Mouse (Mus musculus): Measurements from ENCODE around the gene Fras1. TPM values are rescaled to one million over a fixed set of nuclear protein-coding genes. Genes with fewer than 3 reads are reported as not detected.

Fras1 gene
- total and polyA plus RNA-seq, 3 experiments: 2.1 to 5.8 (median 5.4) TPM

GRCm38 (mm10) chr5:96452027-96452426 lies 78.3 kb downstream of the Fras1 start:
- in situ Hi-C loops (cut with MboI; ENCODE audit: low pct_ligation_motif_present, low pct_unique_long_range_greater_than_20kb, low sequenced_read_pairs): no loop called here
- no peak overlapping the region for H3K27ac ChIP-seq (ENCODE audit: insufficient read depth, low read depth)
- peaks cover 5 to 53% of the 10 kb centered on the region in 2 experiments; a peak in 3 of 4 replicates for H3K4me1 ChIP-seq (ENCODE audit: control insufficient read depth in 1 of 2, insufficient read depth in 2 of 2)
- H3K9me3 ChIP-seq (replicated peaks; ENCODE audit: low read length): no peaks in the 10 kb centered on the region
- H3K4me3 ChIP-seq (replicated peaks in 1 of 3; ENCODE audit: low read depth in 2 of 3, low read length in 2 of 3, poor library complexity in 1 of 3): no peak overlapping the region
- no peaks in the 10 kb centered on the region for H3K79me2 ChIP-seq (replicated peaks; ENCODE audit: control insufficient read depth, extremely low read depth, insufficient read depth, poor library complexity, severe bottlenecking)
- H3K27me3 ChIP-seq (replicated peaks): no peaks in the 10 kb centered on the region
- peaks cover 0 to under 1% of the 10 kb centered on the region in 2 experiments for H3K36me3 ChIP-seq (replicated peaks in 1 of 2; ENCODE audit: control insufficient read depth in 1 of 2, insufficient read depth in 1 of 2, low read length in 1 of 2)
- dilution Hi-C loops (cut with MboI; ENCODE audit: extremely low pct_ligation_motif_present, extremely low pct_unique_long_range_greater_than_20kb, low sequenced_read_pairs): no loop called here
- no peak overlapping the region for H3K9ac ChIP-seq (ENCODE audit: insufficient read depth, low read depth)
- no peak for DNase-seq (ENCODE audit: extremely low read depth)
- TF ChIP-seq ZNF384 (IDR thresholded peaks at IDR 0.05; ENCODE audit: low read depth, low read length) (no peak), SIN3A (IDR thresholded peaks at IDR 0.05; ENCODE audit: low read length) (no peak), USF2 (conservative IDR thresholded peaks at IDR 0.05; ENCODE audit: low read depth, low read length) (no peak)
- no peak overlapping the region for H3K4me2 ChIP-seq (ENCODE audit: insufficient read depth, low read depth, poor library complexity, severe bottlenecking)

GRCm38 (mm10) chr5:96453386-96453785 lies 79.6 kb downstream of the Fras1 start:
- in situ Hi-C loops (cut with MboI; ENCODE audit: low pct_ligation_motif_present, low pct_unique_long_range_greater_than_20kb, low sequenced_read_pairs): no loop called here

GRCm38 (mm10) chr5:96454422-96454821 lies 80.7 kb downstream of the Fras1 start:
- H3K27me3 ChIP-seq (replicated peaks): no peaks in the 10 kb centered on the region
- in situ Hi-C loops (cut with MboI; ENCODE audit: low pct_ligation_motif_present, low pct_unique_long_range_greater_than_20kb, low sequenced_read_pairs) (no loop called here), dilution Hi-C loops (cut with MboI; ENCODE audit: extremely low pct_ligation_motif_present, extremely low pct_unique_long_range_greater_than_20kb, low sequenced_read_pairs) (no loop called here)
- no peak overlapping the region for H3K4me3 ChIP-seq (replicated peaks in 1 of 3; ENCODE audit: low read depth in 2 of 3, low read length in 2 of 3, poor library complexity in 1 of 3)
- TF ChIP-seq NRF1 (IDR thresholded peaks at IDR 0.05; ENCODE audit: low read depth, low read length): no peak
- no peak for TF ChIP-seq HCFC1 (IDR thresholded peaks at IDR 0.05; ENCODE audit: low read depth, low read length)
- TF ChIP-seq BHLHE40 (IDR thresholded peaks at IDR 0.05; ENCODE audit: low read depth, low read length): no peak
- no peak for TF ChIP-seq SIN3A (IDR thresholded peaks at IDR 0.05; ENCODE audit: low read length)
- TF ChIP-seq ELF1 (IDR thresholded peaks at IDR 0.05; ENCODE audit: low read depth, low read length): no peak
- no peak for TF ChIP-seq MAFK (IDR thresholded peaks at IDR 0.05; ENCODE audit: insufficient replicate concordance, low read length)
- TF ChIP-seq ZKSCAN1 (IDR thresholded peaks at IDR 0.05; ENCODE audit: borderline replicate concordance, low read depth, low read length): no peak
- TF ChIP-seq MAX (IDR thresholded peaks at IDR 0.05; ENCODE audit: low read length): no peak
- no peak for TF ChIP-seq KAT2A (IDR thresholded peaks at IDR 0.05; ENCODE audit: insufficient replicate concordance, low read length)
- no peak for TF ChIP-seq IRF4 (IDR thresholded peaks at IDR 0.05; ENCODE audit: low read depth, low read length)
- no peak for TF ChIP-seq POLR2A (IDR thresholded peaks at IDR 0.05; ENCODE audit: low read depth, low read length)
- no peak for TF ChIP-seq JUND (conservative IDR thresholded peaks at IDR 0.05; ENCODE audit: low read depth, low read length)
- TF ChIP-seq TBP (conservative IDR thresholded peaks at IDR 0.05; ENCODE audit: low read depth, low read length): no peak
- no peak for TF ChIP-seq E2F4 (IDR thresholded peaks at IDR 0.05; ENCODE audit: insufficient replicate concordance, low read depth, low read length)
- no peak for TF ChIP-seq UBTF (IDR thresholded peaks at IDR 0.05; ENCODE audit: low read depth, low read length)
- TF ChIP-seq ZMIZ1 (IDR thresholded peaks at IDR 0.05; ENCODE audit: low read depth, low read length): no peak
- no peak for TF ChIP-seq MAZ (IDR thresholded peaks at IDR 0.05; ENCODE audit: low read depth, low read length)
- no peak overlapping the region for H3K4me2 ChIP-seq (ENCODE audit: insufficient read depth, low read depth, poor library complexity, severe bottlenecking)
- no peak overlapping the region for H3K9ac ChIP-seq (ENCODE audit: insufficient read depth, low read depth)
- H3K79me2 ChIP-seq (replicated peaks; ENCODE audit: control insufficient read depth, extremely low read depth, insufficient read depth, poor library complexity, severe bottlenecking): no peaks in the 10 kb centered on the region
- H3K9me3 ChIP-seq (replicated peaks; ENCODE audit: low read length): no peaks in the 10 kb centered on the region
- H3K27ac ChIP-seq (ENCODE audit: insufficient read depth, low read depth): no peak overlapping the region
- no peaks in the 10 kb centered on the region for H3K36me3 ChIP-seq (replicated peaks in 1 of 2; ENCODE audit: control insufficient read depth in 1 of 2, insufficient read depth in 1 of 2, low read length in 1 of 2)
- H3K4me1 ChIP-seq (ENCODE audit: control insufficient read depth in 1 of 2, insufficient read depth in 2 of 2): peaks cover 9 to 70% of the 10 kb centered on the region in 2 experiments
- no peak for DNase-seq (ENCODE audit: extremely low read depth)

More at GRCm38 (mm10) chr5:96453386-96453785, 79.6 kb downstream of the Fras1 start:
- dilution Hi-C loops (cut with MboI; ENCODE audit: extremely low pct_ligation_motif_present, extremely low pct_unique_long_range_greater_than_20kb, low sequenced_read_pairs): no loop called here
- Histone ChIP-seq H3K9ac (ENCODE audit: insufficient read depth, low read depth) (no peak overlapping the region), H3K4me1 (ENCODE audit: control insufficient read depth in 1 of 2, insufficient read depth in 2 of 2) (peaks cover 9 to 62% of the 10 kb centered on the region in 2 experiments; a peak in 3 of 4 replicates), H3K27me3 (replicated peaks) (no peaks in the 10 kb centered on the region), H3K36me3 (replicated peaks in 1 of 2; ENCODE audit: control insufficient read depth in 1 of 2, insufficient read depth in 1 of 2, low read length in 1 of 2) (no peaks in the 10 kb centered on the region), H3K4me3 (replicated peaks in 1 of 3; ENCODE audit: low read depth in 2 of 3, low read length in 2 of 3, poor library complexity in 1 of 3) (no peak overlapping the region), H3K4me2 (ENCODE audit: insufficient read depth, low read depth, poor library complexity, severe bottlenecking) (no peak overlapping the region), H3K79me2 (replicated peaks; ENCODE audit: control insufficient read depth, extremely low read depth, insufficient read depth, poor library complexity, severe bottlenecking) (no peaks in the 10 kb centered on the region), H3K9me3 (replicated peaks; ENCODE audit: low read length) (no peaks in the 10 kb centered on the region), H3K27ac (ENCODE audit: insufficient read depth, low read depth) (no peak overlapping the region)
- no peak for TF ChIP-seq POLR2AphosphoS2 (IDR thresholded peaks at IDR 0.05; ENCODE audit: low read depth, low read length)
- TF ChIP-seq MAX (IDR thresholded peaks at IDR 0.05; ENCODE audit: low read length): no peak
- TF ChIP-seq UBTF (IDR thresholded peaks at IDR 0.05; ENCODE audit: low read depth, low read length): no peak
- TF ChIP-seq TCF12 (IDR thresholded peaks at IDR 0.05; ENCODE audit: low read depth, low read length): no peak
- TF ChIP-seq ZMIZ1 (IDR thresholded peaks at IDR 0.05; ENCODE audit: low read depth, low read length): no peak
- no peak for TF ChIP-seq TBP (conservative IDR thresholded peaks at IDR 0.05; ENCODE audit: low read depth, low read length)
- no peak for TF ChIP-seq IRF4 (IDR thresholded peaks at IDR 0.05; ENCODE audit: low read depth, low read length)
- TF ChIP-seq CHD1 (IDR thresholded peaks at IDR 0.05; ENCODE audit: low read depth, low read length): no peak
- no peak for DNase-seq (ENCODE audit: extremely low read depth)
